Mouse (Mus musculus) gastrocnemius, adult 2 months (tissue): ENCODE results near the gene Myoz1. TPM values are rescaled to one million over a fixed set of nuclear protein-coding genes. Genes with fewer than 3 reads are reported as not detected.
"Not testable (repeated sequence)": the region's sequence is repeated elsewhere in the genome, so short reads cannot be mapped to it uniquely, and the experiment has no call there.

Source experiments
- DNase-seq: peaks from one replicate; pipeline ENCODE4 v3.0.0; 2022
- H3K27ac ChIP-seq: fragments of 200-600 bp; 2 replicates; pipeline ENCODE4 v1.8.1; 2022; ENCODE audit warnings: mild to moderate bottlenecking
- H3K4me3 ChIP-seq: fragments of 200-600 bp; 2 replicates; pipeline ENCODE4 v1.8.1; 2022; ENCODE audit warnings: mild to moderate bottlenecking, moderate library complexity
- CTCF ChIP-seq: fragments of 200-600 bp; IDR thresholded peaks from 2 replicates; pipeline ENCODE4 v1.8.1; 2022; ENCODE audit warnings: antibody characterized with exemption, mild to moderate bottlenecking, moderate library complexity
- intact Hi-C: fragments of 180-260 bp; cut with DNase I; formaldehyde crosslinking; loops from one replicate; pipeline ENCODE4 v1.15.1; 2025
- total RNA-seq, 2 experiments: library from RNA; stranded (reverse); gene quantifications; 2 replicates each; pipeline ENCODE4 v1.2.3; 2021

Gene Myoz1
- total RNA-seq, 2 experiments from 2014 or later = 2,377 to 3,782 TPM

DNA sequence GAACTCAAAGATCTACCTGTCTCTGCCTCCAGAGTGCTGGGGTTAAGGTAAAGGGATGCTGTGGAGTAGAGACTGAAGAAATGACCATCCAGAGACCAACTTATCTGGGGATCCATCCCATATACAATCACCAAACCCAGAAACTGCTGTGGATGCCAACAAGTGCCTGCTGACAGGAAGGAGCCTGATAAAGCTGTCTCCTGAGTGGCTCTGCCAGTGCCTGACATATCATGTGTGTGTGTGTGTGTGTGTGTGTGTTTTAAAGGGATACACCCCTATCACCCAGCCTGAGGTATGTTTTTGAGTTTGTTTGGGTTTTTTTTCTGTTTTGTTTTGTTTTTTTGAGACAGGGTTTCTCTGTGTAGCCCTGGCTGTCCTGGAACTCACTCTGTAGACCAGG lies 10.0 kb downstream of the Myoz1 start:
- intact Hi-C loops = no loop called here
- Histone ChIP-seq H3K4me3 (no peak overlapping the region), H3K27ac (peak overlapping the region; percentile 24; the same call in 1 of the 2 replicates)
- no peak for TF ChIP-seq CTCF
- DNase-seq = peak; percentile 54

GRCm38 (mm10) chr14:20645547-20645946 lies 10.8 kb downstream of the Myoz1 start:
- TF ChIP-seq CTCF = peak; percentile 42
- intact Hi-C loops = no loop called here

GRCm38 (mm10) chr14:20641438-20641875 lies 14.9 kb downstream of the Myoz1 start:
- DNase-seq = no peak
- Histone ChIP-seq H3K4me3 (peak overlapping the region; percentile 91), H3K27ac (peak overlapping the region; percentile 99)
- intact Hi-C loops = loop anchor here (5.0 kb wide), 1 partner anchor 64 kb away; no protein-coding TSS in a partner anchor
- TF ChIP-seq CTCF = no peak

More at GRCm38 (mm10) chr14:20645547-20645946, 10.8 kb downstream of the Myoz1 start:
- Histone ChIP-seq H3K27ac (no peak overlapping the region; the same call in 1 of the 2 replicates), H3K4me3 (no peak overlapping the region)
- peak; percentile 31 for DNase-seq

- intact Hi-C loops = loop anchor here (5.0 kb wide), 1 partner anchor 64 kb away; no protein-coding TSS in a partner anchor
- peak; percentile 98 for DNase-seq
- no peak for TF ChIP-seq CTCF
- Histone ChIP-seq H3K4me3 (peak within 1 kb of the TSS; percentile 91), H3K27ac (peak within 1 kb of the TSS; percentile 99)
Observed at GRCm38 (mm10) chr14:20640644-20641437, 15.5 kb downstream of the Myoz1 start, which contains the start of gene Usp54. TSS of gene Usp54 (minus strand) at chr14:20641063.

DNA sequence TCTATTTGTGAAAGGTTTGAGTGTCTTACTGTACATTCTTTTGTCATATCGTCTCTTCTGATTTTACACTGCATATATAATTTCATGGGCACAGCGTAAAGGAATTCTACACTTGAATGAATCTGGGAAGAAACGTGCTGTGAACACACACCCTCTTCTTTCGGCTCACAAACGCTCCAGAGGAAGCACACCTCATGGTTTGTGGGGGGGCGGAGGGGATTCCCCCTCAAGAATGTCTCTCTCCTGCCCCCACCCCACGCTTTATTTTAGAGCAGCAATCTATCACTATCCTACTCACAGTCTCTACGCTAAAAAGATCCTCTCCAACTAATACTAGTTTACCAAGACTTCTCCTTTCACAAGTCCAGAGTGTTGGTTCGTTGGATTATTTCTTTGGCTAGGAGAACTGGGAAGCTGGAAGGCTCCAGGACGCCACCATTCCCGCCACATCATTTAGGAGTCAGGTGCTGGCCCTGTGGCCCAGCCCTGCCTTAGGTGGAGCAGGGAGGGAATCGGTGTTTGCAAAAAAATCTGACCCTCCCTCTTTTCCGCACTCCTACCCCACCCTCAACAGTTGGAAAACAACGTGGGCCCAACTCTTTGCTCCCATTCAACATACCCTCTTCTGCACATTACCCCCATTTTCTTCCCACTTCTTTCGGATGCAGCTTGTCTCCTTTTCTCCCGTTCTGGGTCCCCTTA lies 16.3 kb downstream of the Myoz1 start:
- TF ChIP-seq CTCF = no peak
- DNase-seq = peak; percentile 19
- intact Hi-C loops = loop anchor here (5.0 kb wide), 1 partner anchor 63 kb away; no protein-coding TSS in a partner anchor
- Histone ChIP-seq H3K27ac (peak overlapping the region; percentile 99), H3K4me3 (peak overlapping the region; percentile 91)

- no peak overlapping the region for H3K27ac ChIP-seq
- DNase-seq = no peak
- H3K4me3 ChIP-seq = no peak overlapping the region
- intact Hi-C loops = no loop called here
- TF ChIP-seq CTCF = no peak
Observed at GRCm38 (mm10) chr14:20638702-20639101, 17.6 kb downstream of the Myoz1 start.

- intact Hi-C loops = no loop called here
Observed at GRCm38 (mm10) chr14:20637818-20638574, 18.3 kb downstream of the Myoz1 start.

DNA sequence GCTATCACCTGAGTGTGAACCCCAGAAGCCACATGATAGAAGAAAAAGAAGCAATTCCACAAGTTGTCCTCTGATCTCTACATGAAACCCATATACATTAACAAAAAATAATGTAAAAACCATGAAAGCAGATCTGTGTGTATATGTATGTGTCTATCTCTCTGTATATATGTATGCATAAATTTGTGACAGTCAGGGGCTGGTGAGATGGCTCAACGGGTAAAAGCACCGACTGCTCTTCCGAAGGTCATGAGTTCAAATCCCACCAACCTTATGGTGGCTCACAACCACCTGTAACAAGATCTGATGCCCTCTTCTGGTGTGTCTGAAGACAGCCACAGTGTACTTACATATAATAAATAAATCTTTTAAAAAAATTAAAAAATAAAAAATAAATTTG lies 19.4 kb downstream of the Myoz1 start:
- DNase-seq, H3K4me3 ChIP-seq, intact Hi-C loops, H3K27ac ChIP-seq: not testable (repeated sequence)

More at GRCm38 (mm10) chr14:20637818-20638574, 18.3 kb downstream of the Myoz1 start:
- DNase-seq = no peak
- no peak for TF ChIP-seq CTCF
- no peak overlapping the region for H3K27ac ChIP-seq
- H3K4me3 ChIP-seq = no peak overlapping the region

GRCm38 (mm10) chr14:20635546-20635945 lies 20.8 kb downstream of the Myoz1 start:
- DNase-seq = no peak
- TF ChIP-seq CTCF = no peak
- Histone ChIP-seq H3K4me3 (no peak overlapping the region), H3K27ac (no peak overlapping the region)
- intact Hi-C loops = no loop called here

DNA sequence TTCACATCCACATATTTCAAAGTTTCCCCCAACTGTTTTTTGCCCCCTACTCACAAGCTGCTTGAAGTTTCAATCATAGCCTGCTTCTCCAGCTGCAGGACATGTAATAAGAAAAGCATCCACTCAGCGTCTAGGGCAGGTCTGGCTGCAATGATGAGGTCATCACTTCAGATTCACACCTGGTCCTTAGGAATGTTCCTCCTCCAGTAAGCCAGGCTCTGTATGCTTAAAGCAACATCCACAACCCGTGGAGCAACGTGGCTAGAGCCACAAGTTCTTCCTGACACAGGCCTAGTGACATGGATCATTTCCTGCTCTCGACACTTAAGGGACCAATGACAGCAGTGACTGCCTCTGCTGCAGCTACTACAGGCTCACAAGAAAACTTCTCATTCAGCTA lies 25.1 kb downstream of the Myoz1 start:
- no peak overlapping the region for H3K4me3 ChIP-seq
- intact Hi-C loops = no loop called here
- H3K27ac ChIP-seq = no peak overlapping the region
- DNase-seq = no peak
- TF ChIP-seq CTCF = no peak

DNA sequence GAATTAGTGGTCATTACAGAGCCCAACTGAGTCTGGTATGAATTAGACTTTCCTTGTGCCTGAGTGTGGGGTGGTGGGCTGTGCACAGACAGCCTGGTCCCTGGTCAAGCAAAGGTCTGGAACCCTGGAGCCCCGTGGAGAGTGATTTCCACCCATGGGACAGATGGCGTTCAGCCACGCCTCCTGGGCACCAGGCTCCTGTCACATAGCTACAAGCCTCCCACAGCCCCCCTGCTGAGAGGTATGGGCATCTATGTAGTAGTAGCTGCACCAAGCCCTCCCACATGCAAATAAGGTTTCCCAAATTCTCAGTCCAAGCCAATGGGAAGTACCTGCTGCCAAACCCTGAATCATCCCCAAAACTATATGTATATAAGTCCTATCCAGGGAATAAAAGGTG lies 29.4 kb downstream of the Myoz1 start:
- no peak overlapping the region for H3K4me3 ChIP-seq
- DNase-seq = no peak
- intact Hi-C loops = no loop called here
- no peak overlapping the region for H3K27ac ChIP-seq
- TF ChIP-seq CTCF = no peak

- no peak overlapping the region; the same call in 1 of the 2 replicates for H3K27ac ChIP-seq
- TF ChIP-seq CTCF = no peak
- H3K4me3 ChIP-seq = no peak overlapping the region
- intact Hi-C loops = no loop called here
- DNase-seq = no peak
Observed at GRCm38 (mm10) chr14:20626447-20626846, 29.9 kb downstream of the Myoz1 start.
